Mouse (Mus musculus) kidney, embryonic 16.5 days (tissue): ENCODE measurements around the gene Lonp2. TPM values are rescaled to one million over a fixed set of nuclear protein-coding genes. Genes with fewer than 3 reads are reported as not detected.

ENCODE experiments used
- ATAC-seq: fragments of 200-750 bp; cut with Nextera tagmentation; 2 replicates; pipeline ENCODE4 v1.8.0; 2017; ENCODE audit warnings: moderate TSS enrichment; ENCODE audit not compliant: low FRiP score, low TSS enrichment
- H3K27ac ChIP-seq: fragments of 300-500 bp; sonication (generic); 2 replicates; pipeline ENCODE4 v1.5.1; 2014; ENCODE audit warnings: low read length
- H3K27me3 ChIP-seq: fragments of 300-500 bp; sonication (generic); 2 replicates; pipeline ENCODE4 v1.6.1; 2014; ENCODE audit warnings: low read length, control low read depth, mixed read lengths; ENCODE audit not compliant: insufficient read depth
- H3K36me3 ChIP-seq: fragments of 300-500 bp; sonication (generic); 2 replicates; pipeline ENCODE4 v1.6.1; 2014; ENCODE audit warnings: low read length, control low read depth, mixed read lengths; ENCODE audit not compliant: insufficient read depth
- H3K4me1 ChIP-seq: fragments of 300-500 bp; sonication (generic); 2 replicates; pipeline ENCODE4 v1.6.1; 2014; ENCODE audit warnings: low read length, control low read depth, mixed read lengths; ENCODE audit not compliant: insufficient read depth
- H3K4me2 ChIP-seq: fragments of 300-500 bp; sonication (generic); replicated peaks from 2 replicates; pipeline ENCODE4 v1.6.1; 2014; ENCODE audit warnings: low read depth, low read length
- H3K4me3 ChIP-seq: fragments of 300-500 bp; sonication (generic); 2 replicates; pipeline ENCODE4 v1.5.1; 2014; ENCODE audit warnings: mild to moderate bottlenecking, low read length
- H3K9ac ChIP-seq: fragments of 300-500 bp; sonication (generic); replicated peaks from 2 replicates; pipeline ENCODE4 v1.6.1; 2014; ENCODE audit warnings: low read length
- H3K9me3 ChIP-seq: fragments of 300-500 bp; sonication (generic); 2 replicates; pipeline ENCODE4 v1.6.1; 2016; ENCODE audit warnings: low read length, control low read depth
- WGBS: fragments of 180-500 bp; shearing (Covaris S2); extraction: QIAGEN DNeasy Blood & Tissue Kit; methylation state at CpG from one replicate; pipeline ENCODE4 v1.1.7; 2014; 5-methylcytosine and 5-hydroxymethylcytosine counted together
- polyA plus RNA-seq: library from polyadenylated mRNA; unstranded; fragments of >200 nt; fragmentation: Nextera tagmentation; extraction: Ambion mirVana; gene quantifications from 2 replicates; pipeline ENCODE4 v1.2.1, GENCODE M21; 2015

Gene Lonp2
- polyA plus RNA-seq, 1 experiment from 2014 or later, result 77.6 TPM

DNA sequence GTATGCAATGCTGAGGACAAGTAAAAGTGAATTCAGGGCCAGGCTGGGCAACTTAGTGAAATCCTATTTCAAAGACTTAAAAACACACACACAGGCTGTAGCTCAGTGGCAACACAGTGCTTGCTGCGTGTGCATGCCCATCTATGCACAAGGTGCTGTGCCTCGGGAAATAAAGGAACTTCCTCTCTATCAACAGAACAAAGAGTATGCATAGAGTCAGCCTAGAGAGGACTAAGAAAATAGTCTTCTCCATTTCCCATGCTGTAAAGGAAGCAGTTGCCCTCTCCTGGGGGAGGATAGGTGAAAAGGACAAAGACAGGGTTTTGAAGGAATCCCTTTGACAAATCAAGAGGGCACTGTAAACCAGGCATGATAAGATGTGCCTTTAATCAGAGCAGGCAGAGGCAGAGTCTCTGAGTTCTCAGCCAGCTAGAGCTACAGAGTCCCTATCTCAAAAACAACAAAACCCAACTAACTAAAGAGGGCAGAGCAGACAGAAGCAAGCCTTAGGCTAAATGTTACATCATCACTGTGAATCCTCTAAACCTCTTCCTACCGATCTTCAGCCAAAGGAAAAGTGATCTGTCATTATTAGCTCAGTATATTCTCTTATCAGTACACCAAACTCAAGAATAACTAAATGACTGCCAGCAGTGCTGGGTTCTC is 111.7 kb downstream of the Lonp2 start:
- no peak overlapping the region for H3K4me3 ChIP-seq
- peaks cover 21% of the 10 kb centered on the region for H3K4me1 ChIP-seq
- no peak overlapping the region for H3K4me2 ChIP-seq
- no peak overlapping the region for H3K9ac ChIP-seq
- ATAC-seq, result no peak
- H3K27me3 ChIP-seq, result no peaks in the 10 kb centered on the region
- H3K36me3 ChIP-seq, result no peaks in the 10 kb centered on the region
- H3K27ac ChIP-seq, result no peak overlapping the region
- WGBS, result 40% methylated on average over 3 of the region's 3 CpGs
- H3K9me3 ChIP-seq, result no peaks in the 10 kb centered on the region

DNA sequence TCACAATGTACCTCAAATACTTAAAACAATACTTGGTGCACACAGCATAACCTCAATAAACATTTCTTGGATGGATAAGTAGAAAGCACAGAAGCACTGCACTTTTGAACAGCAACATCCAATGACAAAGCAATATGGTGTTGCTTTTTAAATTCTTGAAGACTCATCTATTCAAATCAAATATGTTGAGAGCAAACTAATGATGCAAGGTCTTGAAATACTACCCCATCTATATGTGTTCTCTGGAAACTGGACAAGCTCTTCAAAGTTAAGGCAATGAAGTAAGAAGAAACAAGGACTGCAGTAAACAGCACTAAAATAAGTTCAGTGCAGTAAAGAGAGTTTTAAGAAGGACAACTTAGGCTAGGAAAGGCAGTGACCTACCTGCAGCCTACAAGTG is 117.1 kb downstream of the Lonp2 start:
- peaks cover 11% of the 10 kb centered on the region for H3K4me1 ChIP-seq
- H3K9me3 ChIP-seq, result no peaks in the 10 kb centered on the region
- H3K4me2 ChIP-seq, result no peak overlapping the region
- H3K9ac ChIP-seq, result no peak overlapping the region
- H3K4me3 ChIP-seq, result no peak overlapping the region
- ATAC-seq, result no peak
- H3K36me3 ChIP-seq, result no peaks in the 10 kb centered on the region
- H3K27me3 ChIP-seq, result no peaks in the 10 kb centered on the region
- H3K27ac ChIP-seq, result no peak overlapping the region

DNA sequence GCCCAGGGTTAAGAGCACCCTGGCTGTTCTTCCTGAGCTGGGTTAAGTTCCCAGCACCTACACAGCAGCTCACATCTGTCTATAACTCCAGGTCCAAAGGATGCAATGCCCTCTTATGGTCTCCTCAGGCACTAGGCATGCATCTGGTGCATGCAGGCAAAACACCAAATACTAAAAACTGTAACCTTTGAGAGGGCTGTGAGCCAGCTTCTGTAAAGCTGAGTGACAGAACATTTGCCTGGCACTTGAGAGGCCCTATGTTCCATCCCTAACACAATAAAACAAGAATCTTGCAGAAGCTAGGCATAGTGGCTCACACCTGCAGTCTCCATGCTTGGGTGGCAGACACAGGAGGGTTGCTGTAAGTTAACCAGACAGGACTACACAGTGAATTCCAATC is 117.8 kb downstream of the Lonp2 start:
- H3K9ac ChIP-seq, result no peak overlapping the region

DNA sequence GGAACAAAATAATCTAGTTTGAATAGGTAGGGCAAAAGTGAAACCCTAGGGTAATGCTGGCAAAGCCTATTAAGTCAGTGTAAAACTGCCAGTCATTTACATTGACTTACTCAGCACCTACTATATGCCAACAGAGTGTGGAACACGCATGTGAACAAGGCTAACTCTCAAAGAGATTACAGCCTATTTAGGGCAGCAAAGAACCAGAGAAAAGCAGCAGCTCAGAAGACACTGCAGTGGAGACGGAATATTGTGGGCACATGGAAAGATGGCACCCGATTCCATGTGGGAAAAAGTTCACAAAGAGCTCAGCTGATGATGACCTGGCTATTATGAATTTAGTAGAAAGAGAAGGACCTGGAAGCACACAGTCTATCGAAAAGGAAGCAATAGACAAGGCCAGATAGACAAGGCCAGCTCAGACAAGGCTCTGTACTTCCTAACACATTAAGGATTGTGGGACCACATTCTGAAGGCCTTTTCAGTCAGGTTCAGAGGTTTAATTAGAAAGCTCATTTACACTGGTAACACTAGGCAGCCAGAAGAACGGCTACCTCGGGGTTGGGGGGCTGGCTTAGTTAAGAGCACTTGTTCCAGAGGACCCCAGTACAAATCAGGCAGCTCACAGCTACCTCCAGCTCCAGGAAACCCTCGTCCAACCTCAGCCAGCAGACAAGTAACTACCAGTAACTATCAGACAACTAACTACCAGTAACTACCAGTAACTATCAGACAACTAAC is 118.9 kb downstream of the Lonp2 start:
- H3K4me1 ChIP-seq, result peaks cover 15% of the 10 kb centered on the region
- H3K27me3 ChIP-seq, result no peaks in the 10 kb centered on the region
- H3K9ac ChIP-seq, result no peak overlapping the region
- no peak overlapping the region for H3K4me2 ChIP-seq
- no peaks in the 10 kb centered on the region for H3K36me3 ChIP-seq
- no peak overlapping the region for H3K4me3 ChIP-seq
- no peak for ATAC-seq
- 78% methylated on average over 7 of the region's 7 CpGs for WGBS
- no peak overlapping the region for H3K27ac ChIP-seq
- H3K9me3 ChIP-seq, result no peaks in the 10 kb centered on the region

More for the DNA sequence above, 117.8 kb downstream of the Lonp2 start:
- Histone ChIP-seq H3K4me1 (peaks cover 10% of the 10 kb centered on the region), H3K27ac (no peak overlapping the region), H3K4me2 (no peak overlapping the region), H3K36me3 (no peaks in the 10 kb centered on the region), H3K9me3 (no peaks in the 10 kb centered on the region), H3K27me3 (no peaks in the 10 kb centered on the region), H3K4me3 (no peak overlapping the region)
- no peak for ATAC-seq

DNA sequence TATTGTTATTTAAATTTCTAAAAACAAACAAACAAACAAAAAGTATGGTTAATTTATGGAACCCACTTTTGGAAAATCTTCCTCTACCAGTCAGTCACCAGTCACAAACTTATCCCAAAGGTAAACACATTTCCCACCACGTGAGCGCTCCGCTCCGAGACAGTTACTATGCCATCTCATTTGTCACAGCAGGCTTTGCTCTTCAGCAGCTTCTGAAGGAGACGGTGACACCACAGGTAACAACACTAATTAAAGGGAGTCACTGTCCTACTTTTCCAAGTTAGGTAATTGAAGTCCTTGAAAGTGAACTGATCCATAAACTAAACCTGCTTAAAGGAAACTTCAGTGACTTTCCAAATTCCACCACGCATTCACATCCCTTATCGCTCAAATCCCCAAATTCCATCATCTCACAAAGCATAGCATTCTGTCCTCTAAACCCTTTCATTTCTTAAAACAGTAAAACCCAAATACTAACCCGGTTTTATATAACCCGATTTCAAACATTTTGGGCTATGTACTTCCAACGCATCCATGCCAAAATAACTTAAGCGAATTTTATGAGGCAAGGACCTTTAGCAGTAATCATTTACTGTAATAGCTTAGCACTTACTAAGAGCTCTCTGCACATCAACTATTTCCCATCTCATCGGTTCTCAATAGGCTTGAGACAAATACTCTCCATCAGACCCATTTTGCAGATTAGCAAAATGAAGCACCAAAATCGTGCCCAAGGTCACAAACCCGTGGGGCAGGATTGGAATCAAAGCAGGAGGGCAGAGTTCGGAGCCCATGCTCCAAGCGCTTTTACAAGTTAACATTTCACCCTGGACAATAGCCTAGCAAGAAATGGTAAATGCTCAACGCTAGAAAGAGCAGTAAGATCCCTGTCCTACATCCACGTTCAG is 120.7 kb downstream of the Lonp2 start:
- Histone ChIP-seq H3K4me3 (peak overlapping the region; percentile 72), H3K27me3 (no peaks in the 10 kb centered on the region), H3K27ac (peak overlapping the region; percentile 94), H3K4me2 (peak overlapping the region; percentile 55), H3K36me3 (no peaks in the 10 kb centered on the region), H3K9ac (peak overlapping the region; percentile 99), H3K9me3 (no peaks in the 10 kb centered on the region), H3K4me1 (peaks cover 15% of the 10 kb centered on the region)
- WGBS, result 5% methylated on average over 18 of the region's 18 CpGs
- 0 out of 2 replicates have a peak, but pooled peaks have one; percentile 2 for ATAC-seq

DNA sequence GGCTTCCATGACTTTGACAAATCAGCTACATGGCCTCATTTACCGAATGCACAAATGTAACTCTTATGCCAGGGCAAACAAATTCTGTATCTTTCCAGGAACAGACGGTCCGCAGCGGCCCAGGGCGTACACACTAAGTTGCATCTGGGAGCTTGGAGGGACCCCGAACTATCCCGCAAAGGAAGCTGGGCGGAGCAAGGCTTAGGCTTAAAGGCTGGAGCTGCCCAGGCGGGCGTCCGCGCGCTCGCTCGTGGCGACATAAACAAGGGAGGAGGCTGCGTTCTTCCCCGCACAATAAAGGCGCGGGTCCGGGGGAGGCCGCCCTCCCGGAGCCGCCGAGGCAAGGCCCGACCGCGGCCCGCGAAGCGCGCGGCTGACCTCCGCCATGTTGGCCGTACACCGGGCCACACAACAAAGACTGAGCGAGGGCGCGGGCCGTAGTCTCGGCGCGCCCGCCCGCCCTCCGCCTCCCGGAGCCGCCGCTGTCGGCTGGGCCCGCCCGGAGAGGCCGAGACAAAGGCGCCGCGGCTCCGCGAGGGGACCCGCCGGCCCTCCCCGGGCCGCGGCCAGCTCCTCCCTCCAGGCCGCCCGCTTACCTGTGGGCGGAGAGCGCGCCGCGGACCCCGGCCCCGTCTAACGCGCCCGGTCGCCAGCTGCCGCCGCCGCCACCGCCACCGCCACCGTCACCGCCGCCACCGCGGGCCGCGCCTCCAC is 121.5 kb downstream of the Lonp2 start, which contains the start of the genes Gm10638 and Siah1a:
Gene Gm10638 (plus strand): TSS at position 479 of the 714 bp plus-strand sequence.
Gene Siah1a (minus strand): TSS at position 714 of the 714 bp plus-strand sequence.
- no peaks in the 10 kb centered on the region for H3K36me3 ChIP-seq
- peak within 1 kb of the TSS; percentile 99 for H3K9ac ChIP-seq
- H3K4me2 ChIP-seq, result peak within 1 kb of the TSS; percentile 91
- WGBS, result under 1% methylated on average over 41 of the region's 88 CpGs
- no peaks in the 10 kb centered on the region for H3K9me3 ChIP-seq
- peaks cover 15% of the 10 kb centered on the region for H3K4me1 ChIP-seq
- H3K27ac ChIP-seq, result peak within 1 kb of the TSS; percentile 94
- ATAC-seq, result peak; percentile 89
- H3K27me3 ChIP-seq, result no peaks in the 10 kb centered on the region
- peak within 1 kb of the TSS; percentile 72 for H3K4me3 ChIP-seq

DNA sequence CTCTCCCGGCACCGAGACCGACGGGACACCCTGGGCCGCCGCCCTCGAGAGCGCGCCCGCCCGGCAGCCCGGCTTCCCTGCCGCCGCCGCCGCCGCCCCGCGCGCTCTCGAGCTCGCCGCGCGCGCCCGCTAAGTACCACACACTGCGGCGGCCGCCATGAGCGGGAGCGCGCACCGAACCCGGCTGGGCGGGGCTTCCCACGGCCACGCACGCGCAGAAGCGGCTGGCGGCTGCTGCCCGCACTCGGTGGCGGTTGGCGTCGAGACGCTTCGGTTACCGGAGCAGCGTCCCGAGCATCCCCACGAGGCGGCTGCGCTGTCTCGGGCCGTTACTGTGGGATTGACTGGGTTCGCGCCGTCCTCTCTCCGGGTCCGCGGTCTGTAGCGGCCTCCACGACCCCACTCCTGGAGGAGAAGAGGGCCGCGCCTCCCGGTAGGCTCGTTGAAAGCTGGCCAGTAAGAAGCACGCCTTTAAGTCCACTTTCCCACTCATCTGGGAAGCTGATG is 122.1 kb downstream of the Lonp2 start:
- under 1% methylated on average over 50 of the region's 70 CpGs for WGBS
- H3K36me3 ChIP-seq, result no peaks in the 10 kb centered on the region
- peak overlapping the region; percentile 72 for H3K4me3 ChIP-seq
- no peaks in the 10 kb centered on the region for H3K27me3 ChIP-seq
- no peaks in the 10 kb centered on the region for H3K9me3 ChIP-seq
- H3K4me1 ChIP-seq, result peaks cover 15% of the 10 kb centered on the region
- peak overlapping the region; percentile 94 for H3K27ac ChIP-seq
- H3K9ac ChIP-seq, result peak overlapping the region; percentile 99
- peak; percentile 86 for ATAC-seq
- peak overlapping the region; percentile 91 for H3K4me2 ChIP-seq

DNA sequence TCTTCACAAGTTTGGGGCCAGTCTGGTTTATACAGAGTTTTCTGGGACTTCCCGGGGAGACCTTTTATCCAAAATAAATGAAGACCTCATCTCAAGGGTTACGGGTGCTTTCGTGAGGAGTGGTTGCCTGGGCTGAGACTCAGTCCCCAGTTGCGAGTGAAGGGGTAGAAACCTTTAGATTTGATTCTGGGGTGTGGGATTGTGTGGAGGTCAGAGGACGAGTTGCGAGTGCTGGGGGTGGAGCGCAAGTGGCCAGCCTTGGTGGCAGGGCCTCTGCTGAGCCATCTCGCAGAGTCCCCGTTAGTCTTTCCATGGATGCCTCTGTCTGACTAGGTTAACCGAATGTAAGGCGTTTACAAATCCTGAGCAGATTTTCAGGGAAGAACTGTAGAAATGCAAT is 122.7 kb downstream of the Lonp2 start:
- peak; percentile 28; the same call in 1 of the 2 replicates for ATAC-seq
- peak overlapping the region; percentile 91 for H3K4me2 ChIP-seq
- peaks cover 15% of the 10 kb centered on the region for H3K4me1 ChIP-seq
- peak overlapping the region; percentile 71 for H3K27ac ChIP-seq
- H3K9me3 ChIP-seq, result no peaks in the 10 kb centered on the region
- no peaks in the 10 kb centered on the region for H3K27me3 ChIP-seq
- WGBS, result 2% methylated on average over 11 of the region's 11 CpGs
- H3K36me3 ChIP-seq, result no peaks in the 10 kb centered on the region
- peak overlapping the region; percentile 99 for H3K9ac ChIP-seq
- H3K4me3 ChIP-seq, result peak overlapping the region; percentile 72

DNA sequence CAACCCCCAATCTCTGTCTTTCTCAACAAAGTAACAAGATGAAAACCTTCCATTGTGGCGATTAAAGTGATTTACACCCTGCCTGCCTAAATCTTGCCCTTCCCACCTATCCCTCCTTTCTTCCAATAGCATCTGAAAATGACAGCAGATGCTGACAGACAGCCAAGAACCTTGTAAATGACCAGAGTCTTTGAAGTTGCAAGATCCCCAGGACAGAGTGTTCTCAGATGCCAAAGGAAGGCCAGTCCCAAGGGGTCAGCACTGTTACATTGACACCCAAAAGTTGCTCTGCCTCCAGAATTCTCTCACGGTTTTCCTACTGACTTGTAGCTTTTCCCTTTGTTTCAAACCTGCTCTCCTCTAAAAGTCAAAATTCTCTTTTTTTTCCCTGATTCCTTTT is 126.0 kb downstream of the Lonp2 start:
- Histone ChIP-seq H3K36me3 (no peaks in the 10 kb centered on the region), H3K27me3 (no peaks in the 10 kb centered on the region), H3K9me3 (no peaks in the 10 kb centered on the region), H3K27ac (no peak overlapping the region), H3K4me1 (peaks cover 7% of the 10 kb centered on the region; the same call in 1 of the 2 replicates), H3K4me2 (no peak overlapping the region), H3K4me3 (no peak overlapping the region), H3K9ac (no peak overlapping the region)
- WGBS, result 15% methylated on average over 2 of the region's 2 CpGs
- ATAC-seq, result no peak
